Comparison of ENCODE assay signal across 9 mouse cellular contexts in the genomic region with DNA sequence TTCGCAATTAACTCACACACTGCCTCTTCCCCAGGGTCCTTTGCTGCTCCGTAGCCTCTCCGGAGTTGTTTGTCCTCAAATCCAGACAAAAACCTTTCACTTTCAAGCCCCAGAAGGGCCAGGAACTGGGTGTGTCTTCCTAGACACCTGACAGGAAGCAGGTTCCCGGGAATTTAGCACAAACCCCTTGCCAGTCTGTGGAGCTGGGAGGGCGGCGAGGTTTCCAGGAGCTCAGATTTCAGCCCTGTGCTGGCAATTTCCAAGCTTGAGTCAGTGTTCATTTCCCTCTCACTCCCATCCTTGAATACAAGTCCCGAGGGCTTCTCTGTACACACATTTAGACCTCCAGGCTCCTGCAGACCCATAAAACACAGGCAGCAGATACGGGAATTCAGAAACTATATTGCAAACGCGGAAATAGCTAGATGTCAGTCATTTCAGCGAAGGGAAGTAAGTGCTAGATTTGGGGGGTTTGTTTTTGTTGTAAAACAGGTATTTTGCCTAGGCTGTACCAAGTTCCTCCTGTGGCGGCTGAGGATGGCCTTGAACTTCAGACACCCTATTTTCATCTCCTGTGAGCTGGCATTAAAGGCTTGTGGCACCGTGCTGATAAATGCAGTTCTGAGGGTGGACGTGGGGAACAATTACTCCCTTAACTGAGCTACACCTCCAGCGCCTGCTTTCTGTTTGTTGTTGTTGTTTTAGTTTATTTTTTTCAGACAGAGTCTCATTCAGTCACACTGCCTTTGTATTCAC. TPM values are rescaled to one million over a fixed set of nuclear protein-coding genes. Genes with fewer than 3 reads are reported as not detected.
DNase-seq lines count a peak whose midpoint lies in the region; ATAC-seq lines count a peak whose summit lies in the region.
"Had no signal": no experiment of that assay in that cellular context is flagged by ENCODE, and none has a peak within 500 bp of the region (broad histone marks: within the 10 kb centered on the region; RNA-seq: fewer than 3 reads in every experiment).

No protein-coding gene starts in this region.

- 0 out of 2 replicates have a peak overlapping the region, but pooled peaks have one; percentile 23 for H3K9ac ChIP-seq in embryonic facial prominence, embryonic 11.5 days (replicated peaks; ENCODE audit: low read length)
- no peak overlapping the region for H3K9ac ChIP-seq in forebrain, embryonic 13.5 days
- H3K9ac ChIP-seq: liver, embryonic 15.5 days had no signal

- no peaks in the 10 kb centered on the region for H3K9me3 ChIP-seq in embryonic facial prominence, embryonic 11.5 days (replicated peaks; ENCODE audit: control insufficient read depth, low read length)
- no peaks in the 10 kb centered on the region for H3K9me3 ChIP-seq in forebrain, embryonic 13.5 days (replicated peaks)
- H3K9me3 ChIP-seq: liver, embryonic 15.5 days had no signal

- intact Hi-C loops in heart, postnatal 14 days (cut with DNase I) = loop anchor here (1.0 kb wide), 1 partner anchor 13 kb away; no protein-coding TSS in a partner anchor

- H3K27ac ChIP-seq in embryonic facial prominence, embryonic 11.5 days (replicated peaks; ENCODE audit: low read depth, low read length) = no peak overlapping the region
- H3K27ac ChIP-seq in forebrain, embryonic 13.5 days = no peak overlapping the region
- H3K27ac ChIP-seq: liver, embryonic 15.5 days had no signal

- no peaks in the 10 kb centered on the region for H3K4me1 ChIP-seq in embryonic facial prominence, embryonic 11.5 days (ENCODE audit: control insufficient read depth, insufficient read depth, low read length)
- H3K4me1 ChIP-seq in forebrain, embryonic 13.5 days = no peaks in the 10 kb centered on the region
- H3K4me1 ChIP-seq: liver, embryonic 15.5 days had no signal

- H3K4me2 ChIP-seq in embryonic facial prominence, embryonic 11.5 days (ENCODE audit: low read depth, low read length) = 0 out of 2 replicates have a peak overlapping the region, but pooled peaks have one; percentile 11
- H3K4me2 ChIP-seq in forebrain, embryonic 13.5 days = no peak overlapping the region
- H3K4me2 ChIP-seq: liver, embryonic 15.5 days had no signal

- no peak overlapping the region for H3K4me3 ChIP-seq in embryonic facial prominence, embryonic 11.5 days (ENCODE audit: low read depth, low read length)
- H3K4me3 ChIP-seq in forebrain, embryonic 13.5 days = no peak overlapping the region
- H3K4me3 ChIP-seq: liver, embryonic 15.5 days had no signal

- no peaks in the 10 kb centered on the region for H3K27me3 ChIP-seq in embryonic facial prominence, embryonic 11.5 days (ENCODE audit: control insufficient read depth, insufficient read depth, low read length)
- H3K27me3 ChIP-seq in forebrain, embryonic 13.5 days = 0 out of 2 replicates have a peak, but pooled peaks cover 4% of the 10 kb centered on the region

- ATAC-seq in embryonic facial prominence, embryonic 11.5 days (replicated peaks; ENCODE audit: insufficient number of reproducible peaks, low FRiP score, low TSS enrichment, low read depth) = no peak
- no peak for ATAC-seq in forebrain, embryonic 13.5 days

- DNase-seq in heart, adult 11 months = peak; percentile 97
- no peak for DNase-seq in heart, postnatal 14 days
- DNase-seq in embryonic facial prominence, embryonic 11.5 days (ENCODE audit: low spot score) = peak; percentile 74
- peak; percentile 18 for DNase-seq in hindlimb bud, embryonic 11.5 days (ENCODE audit: extremely low spot score, low read depth, low spot score)
- DNase-seq in lung, postnatal 10 days = peak; percentile 30
- DNase-seq in right cerebral cortex, adult 18-20 months = no peak
- DNase-seq in left cerebral cortex, adult 18-20 months (ENCODE audit: low spot score in 2 of 2) = no peak

- WGBS in embryonic facial prominence, embryonic 11.5 days = 40% methylated on average over 15 of the region's 15 CpGs
- 54% methylated on average over 15 of the region's 15 CpGs for WGBS in forebrain, embryonic 13.5 days

- H3K36me3 ChIP-seq in embryonic facial prominence, embryonic 11.5 days (replicated peaks; ENCODE audit: control insufficient read depth, insufficient read depth, low read depth, low read length) = no peaks in the 10 kb centered on the region
- no peaks in the 10 kb centered on the region for H3K36me3 ChIP-seq in forebrain, embryonic 13.5 days (ENCODE audit: poor library complexity, severe bottlenecking)
- H3K36me3 ChIP-seq: liver, embryonic 15.5 days had no signal

RNA-seq across cellular contexts. Expression of a gene that starts 33.4 kb away (rescaled TPM):
- total RNA-seq in heart, postnatal 14 days (2021) = 100 to 1,000 TPM; 114 TPM
- polyA plus RNA-seq in embryonic facial prominence, embryonic 11.5 days (2014; fragmentation: Nextera tagmentation; extraction: Ambion mirVana) = 9.6 and 12.3 TPM in 2 replicates
- polyA plus RNA-seq in forebrain, embryonic 13.5 days (2015; fragmentation: Nextera tagmentation; extraction: Ambion mirVana) = 21.8 and 26.4 TPM in 2 replicates
- 10 to 100 TPM; 39.4 to 39.8 TPM for total RNA-seq in left cerebral cortex, adult 18-20 months (2021)

RNA-seq across cellular contexts. Expression of a gene that starts 57.5 kb away (rescaled TPM):
- total RNA-seq in heart, postnatal 14 days (2021) = 10 to 100 TPM; 22.1 to 25.2 TPM
- 81.7 and 84.3 TPM in 2 replicates for polyA plus RNA-seq in embryonic facial prominence, embryonic 11.5 days (2014; fragmentation: Nextera tagmentation; extraction: Ambion mirVana)
- polyA plus RNA-seq in forebrain, embryonic 13.5 days (2015; fragmentation: Nextera tagmentation; extraction: Ambion mirVana) = 35.9 and 36.5 TPM in 2 replicates
- total RNA-seq in left cerebral cortex, adult 18-20 months (2021) = 10 to 100 TPM; 19.2 to 20.4 TPM

Comparison
In these comparisons a context has a peak if more than half of its experiments do, and no peak if none do; other contexts are left out.
1. DNase-seq: peak in heart, adult 11 months (single experiment), embryonic facial prominence, embryonic 11.5 days (single experiment), hindlimb bud, embryonic 11.5 days (single experiment) and lung, postnatal 10 days (single experiment); none in heart, postnatal 14 days (0 of 2), right cerebral cortex, adult 18-20 months (single experiment) and left cerebral cortex, adult 18-20 months (0 of 2).